Mouse (Mus musculus): ENCODE data around the gene Arhgap24.

Arhgap24 gene

GRCm38 (mm10) chr5:102670731-102671345, 189.6 kb downstream of the Arhgap24 start:
- DNase-seq (ENCODE audit: low read depth, low spot score): no peak

GRCm38 (mm10) chr5:102675326-102675725, 194.1 kb downstream of the Arhgap24 start:
- DNase-seq (ENCODE audit: low read depth, low spot score): no peak

GRCm38 (mm10) chr5:102677176-102677575, 196.0 kb downstream of the Arhgap24 start:
- DNase-seq (ENCODE audit: low read depth, low spot score): no peak

GRCm38 (mm10) chr5:102687673-102688072, 206.5 kb downstream of the Arhgap24 start:
- DNase-seq (ENCODE audit: low read depth, low spot score): no peak

GRCm38 (mm10) chr5:102692487-102692886, 211.3 kb downstream of the Arhgap24 start:
- DNase-seq (ENCODE audit: low read depth, low spot score): peak; percentile 69

GRCm38 (mm10) chr5:102693192-102693591, 212.0 kb downstream of the Arhgap24 start:
- no peak for DNase-seq (ENCODE audit: low read depth, low spot score)

- no peak for DNase-seq (ENCODE audit: low read depth, low spot score)
Measured at GRCm38 (mm10) chr5:102693871-102694270, 212.7 kb downstream of the Arhgap24 start.

GRCm38 (mm10) chr5:102697784-102698183, 216.6 kb downstream of the Arhgap24 start:
- no peak for DNase-seq (ENCODE audit: low read depth, low spot score)

- no peak for DNase-seq (ENCODE audit: low read depth, low spot score)
Measured at GRCm38 (mm10) chr5:102698396-102698795, 217.2 kb downstream of the Arhgap24 start.

GRCm38 (mm10) chr5:102698891-102699290, 217.7 kb downstream of the Arhgap24 start:
- no peak for DNase-seq (ENCODE audit: low read depth, low spot score)

GRCm38 (mm10) chr5:102702581-102702980, 221.4 kb downstream of the Arhgap24 start:
- DNase-seq (ENCODE audit: low read depth, low spot score): no peak

GRCm38 (mm10) chr5:102703325-102704099, 222.3 kb downstream of the Arhgap24 start:
- peak; percentile 52 for DNase-seq (ENCODE audit: low read depth, low spot score)

GRCm38 (mm10) chr5:102705170-102705569, 224.0 kb downstream of the Arhgap24 start:
- DNase-seq (ENCODE audit: low read depth, low spot score): no peak

- DNase-seq (ENCODE audit: low read depth, low spot score): no peak
Measured at GRCm38 (mm10) chr5:102710336-102710735, 229.1 kb downstream of the Arhgap24 start.

GRCm38 (mm10) chr5:102719368-102719972, 238.3 kb downstream of the Arhgap24 start:
- no peak for DNase-seq (ENCODE audit: low read depth, low spot score)

- DNase-seq (ENCODE audit: low read depth, low spot score): no peak
Measured at GRCm38 (mm10) chr5:102723558-102723957, 242.4 kb downstream of the Arhgap24 start.

- no peak for DNase-seq (ENCODE audit: low read depth, low spot score)
Measured at GRCm38 (mm10) chr5:102724813-102725348, 243.7 kb downstream of the Arhgap24 start.

GRCm38 (mm10) chr5:102725365-102725764, 244.2 kb downstream of the Arhgap24 start:
- no peak for DNase-seq (ENCODE audit: low read depth, low spot score)

GRCm38 (mm10) chr5:102726985-102727384, 245.8 kb downstream of the Arhgap24 start:
- no peak for DNase-seq (ENCODE audit: low read depth, low spot score)

- no peak for DNase-seq (ENCODE audit: low read depth, low spot score)
Measured at GRCm38 (mm10) chr5:102728531-102728930, 247.3 kb downstream of the Arhgap24 start.

GRCm38 (mm10) chr5:102729476-102729875, 248.3 kb downstream of the Arhgap24 start:
- DNase-seq (ENCODE audit: low read depth, low spot score): no peak

- no peak for DNase-seq (ENCODE audit: low read depth, low spot score)
Measured at GRCm38 (mm10) chr5:102736131-102736530, 254.9 kb downstream of the Arhgap24 start.

All from ZHBTc4 (cell line).